In the genomic region with DNA sequence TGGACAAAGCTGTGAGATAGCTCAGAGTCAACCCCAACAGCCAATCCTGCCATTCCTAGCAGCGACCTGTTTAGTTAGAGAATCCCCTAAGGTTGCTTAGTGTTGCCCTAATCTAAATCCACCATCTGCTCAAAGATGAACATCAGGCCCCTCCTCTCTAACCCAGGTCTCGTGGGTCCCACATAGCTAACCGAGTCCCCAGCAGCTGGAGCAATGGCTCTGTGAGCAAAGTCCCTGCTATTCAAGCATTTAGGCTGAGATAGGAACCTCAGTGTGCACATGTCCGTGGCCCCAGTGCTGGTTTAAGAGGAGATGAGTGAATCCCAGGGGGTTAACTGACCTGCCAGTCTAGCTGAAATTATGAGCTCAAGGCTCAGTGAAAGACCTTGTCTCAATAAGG, we compare ENCODE assay signal across 30 mouse cellular contexts. TPM values are rescaled to one million over a fixed set of nuclear protein-coding genes. Genes with fewer than 3 reads are reported as not detected.
DNase-seq lines count a peak whose midpoint lies in the region; ATAC-seq and TF ChIP-seq lines count a peak whose summit lies in the region.
"Had no signal": no experiment of that assay in that cellular context is flagged by ENCODE, and none has a peak within 500 bp of the region (broad histone marks: within the 10 kb centered on the region; RNA-seq: fewer than 3 reads in every experiment).

No protein-coding gene starts in this region.

- no peaks in the 10 kb centered on the region for H3K36me3 ChIP-seq in heart, postnatal 0 days (replicated peaks; ENCODE audit: control insufficient read depth, insufficient read depth, low read length)
- H3K36me3 ChIP-seq: embryonic facial prominence, embryonic 15.5 days; forebrain, embryonic 12.5 days; heart, embryonic 15.5 days; limb, embryonic 13.5 days; liver, embryonic 12.5 days had no signal

- no peak for TF ChIP-seq CTCF in heart, postnatal 0 days (IDR thresholded peaks at IDR 0.05; ENCODE audit: low read depth)
- TF ChIP-seq CTCF in bone marrow, adult 2 months (IDR thresholded peaks at IDR 0.05; ENCODE audit: control insufficient read depth, insufficient read depth, low read length) = no peak

- WGBS in heart, postnatal 0 days = 69% methylated on average over 4 of the region's 4 CpGs
- 50% methylated on average over 4 of the region's 4 CpGs for WGBS in bone marrow, adult 2 months

- H3K4me3 ChIP-seq in heart, postnatal 0 days (ENCODE audit: low read depth, low read length) = no peak overlapping the region
- no peak overlapping the region for H3K4me3 ChIP-seq in bone marrow, adult 2 months (replicated peaks; ENCODE audit: control insufficient read depth, low read depth, low read length)
- H3K4me3 ChIP-seq: embryonic facial prominence, embryonic 15.5 days; forebrain, embryonic 12.5 days; heart, embryonic 15.5 days; left cerebral cortex, adult 2 months; limb, embryonic 13.5 days; liver, embryonic 12.5 days; megakaryocyte, embryonic 14.5 days had no signal

- peaks cover 4% of the 10 kb centered on the region; the same call in 1 of the 2 replicates for H3K4me1 ChIP-seq in heart, postnatal 0 days (ENCODE audit: control insufficient read depth, insufficient read depth)
- peaks cover 7% of the 10 kb centered on the region for H3K4me1 ChIP-seq in bone marrow, adult 2 months (ENCODE audit: control insufficient read depth, insufficient read depth, low read length)
- H3K4me1 ChIP-seq: embryonic facial prominence, embryonic 15.5 days; forebrain, embryonic 12.5 days; limb, embryonic 13.5 days; liver, embryonic 12.5 days had no signal

- peak overlapping the region; percentile 55; the same call in 1 of the 2 replicates for H3K27ac ChIP-seq in heart, postnatal 0 days (ENCODE audit: low read depth)
- H3K27ac ChIP-seq in bone marrow, adult 2 months (ENCODE audit: control insufficient read depth, insufficient read depth, low read depth, low read length, poor library complexity) = peak overlapping the region; percentile 51
- H3K27ac ChIP-seq: embryonic facial prominence, embryonic 15.5 days; forebrain, embryonic 12.5 days; heart, embryonic 15.5 days; hindbrain, embryonic 14.5 days; left cerebral cortex, adult 2 months; limb, embryonic 13.5 days; liver, embryonic 12.5 days had no signal

- H3K9ac ChIP-seq in heart, postnatal 0 days (replicated peaks; ENCODE audit: low read depth, low read length) = no peak overlapping the region
- H3K9ac ChIP-seq: embryonic facial prominence, embryonic 15.5 days; forebrain, embryonic 12.5 days; heart, embryonic 15.5 days; hindbrain, embryonic 14.5 days; limb, embryonic 13.5 days; liver, embryonic 12.5 days; liver, postnatal 0 days had no signal

- no peak overlapping the region for H3K4me2 ChIP-seq in heart, postnatal 0 days (ENCODE audit: low read depth, low read length)
- H3K4me2 ChIP-seq: embryonic facial prominence, embryonic 15.5 days; forebrain, embryonic 12.5 days; heart, embryonic 15.5 days; hindbrain, embryonic 14.5 days; limb, embryonic 13.5 days; liver, embryonic 12.5 days had no signal

- no peak for TF ChIP-seq POLR2A in bone marrow, adult 2 months (IDR thresholded peaks at IDR 0.05; ENCODE audit: borderline replicate concordance, control insufficient read depth, low read depth, low read length)

- ATAC-seq in heart, postnatal 0 days (ENCODE audit: insufficient read depth, low read depth) = no peak
- ATAC-seq: liver, embryonic 12.5 days; liver, postnatal 0 days had no signal

- H3K27me3 ChIP-seq in heart, postnatal 0 days (ENCODE audit: control insufficient read depth, insufficient read depth, low read length) = no peaks in the 10 kb centered on the region
- H3K27me3 ChIP-seq: embryonic facial prominence, embryonic 15.5 days; forebrain, embryonic 12.5 days; heart, embryonic 15.5 days; limb, embryonic 13.5 days had no signal

- H3K9me3 ChIP-seq in heart, postnatal 0 days (replicated peaks; ENCODE audit: control insufficient read depth, low read length) = no peaks in the 10 kb centered on the region
- H3K9me3 ChIP-seq: embryonic facial prominence, embryonic 15.5 days; forebrain, embryonic 12.5 days; heart, embryonic 15.5 days; limb, embryonic 13.5 days; liver, embryonic 12.5 days had no signal

- DNase-seq in heart, postnatal 0 days (ENCODE audit: low spot score) = no peak
- DNase-seq in heart, postnatal 4 days = no peak
- peak; percentile 21 to 33 for DNase-seq in thymus, adult 18-20 months
- peak; percentile 54 for DNase-seq in thymus, postnatal 25 days
- DNase-seq in left cerebral cortex, adult 9 months (ENCODE audit: low spot score in 2 of 2) = no peak
- DNase-seq in adrenal gland, postnatal 14 days = no peak
- no peak for DNase-seq in adrenal gland, adult 8-10 months
- DNase-seq: cerebellum, adult 11 months; cerebellum, adult 9-10 months; gastrocnemius, postnatal 14 days; kidney, adult 11 months; kidney, postnatal 14 days; liver, postnatal 0 days; midbrain, embryonic 14.5 days had no signal

- no peak for TF ChIP-seq EP300 in heart, postnatal 0 days (IDR thresholded peaks at IDR 0.05; ENCODE audit: low read depth)

RNA-seq across cellular contexts. Expression of a gene that starts 0.4 kb away (rescaled TPM):
- total RNA-seq in heart, postnatal 0 days (2014; rRNA removed; ENCODE audit: low replicate concordance) = 1.7 TPM in 1 of 2 replicates, not detected in the other
- 0.08 and 0.10 TPM in 2 replicates for polyA plus RNA-seq in heart, postnatal 0 days (2015; fragmentation: Nextera tagmentation; extraction: Ambion mirVana)
- total RNA-seq in heart, postnatal 4 days (2021) = under 1 TPM in 1 of 2 experiments, not detected in 1; 0.12 TPM
- polyA plus RNA-seq in bone marrow, adult 2 months (2011; ENCODE audit: insufficient read depth, insufficient read length, low replicate concordance, missing spikeins) = 0.79 and 3.0 TPM in 2 replicates
- total RNA-seq in adrenal gland, postnatal 14 days (2021) = 0.19 and 3.7 TPM in 2 replicates
- under 1 TPM; 0.20 to 0.62 (median 0.32) TPM for total RNA-seq in adrenal gland, adult 8-10 months (2022)
- total RNA-seq: layer of hippocampus, adult 18-20 months; layer of hippocampus, postnatal 10 days; left cerebral cortex, adult 2 months; left cerebral cortex, postnatal 36 days had no signal
- polyA plus RNA-seq: forebrain, embryonic 12.5 days; hindbrain, embryonic 14.5 days; limb, embryonic 13.5 days; neural tube, embryonic 14.5 days had no signal

RNA-seq across cellular contexts. Expression of a gene that starts 22.1 kb away (rescaled TPM):
- 42.7 and 69.9 TPM in 2 replicates for total RNA-seq in heart, postnatal 0 days (2014; rRNA removed; ENCODE audit: low replicate concordance)
- polyA plus RNA-seq in heart, postnatal 0 days (2015; fragmentation: Nextera tagmentation; extraction: Ambion mirVana) = 10.3 and 10.8 TPM in 2 replicates
- total RNA-seq in heart, postnatal 4 days (2021) = 10 to 100 TPM; 24.8 to 26.1 TPM
- polyA plus RNA-seq in bone marrow, adult 2 months (2011; ENCODE audit: insufficient read depth, insufficient read length, low replicate concordance, missing spikeins) = 17.6 and 22.4 TPM in 2 replicates
- total RNA-seq in adrenal gland, postnatal 14 days (2021) = 29.1 and 36.7 TPM in 2 replicates
- 10 to 100 TPM; 26.0 to 35.9 (median 29.7) TPM for total RNA-seq in adrenal gland, adult 8-10 months (2022)

RNA-seq across cellular contexts. Expression of a gene that starts 39.2 kb away (rescaled TPM):
- 55.6 and 68.6 TPM in 2 replicates for total RNA-seq in heart, postnatal 0 days (2014; rRNA removed; ENCODE audit: low replicate concordance)
- polyA plus RNA-seq in heart, postnatal 0 days (2015; fragmentation: Nextera tagmentation; extraction: Ambion mirVana) = 10.0 and 12.1 TPM in 2 replicates
- 10 to 100 TPM; 56.2 to 56.9 TPM for total RNA-seq in heart, postnatal 4 days (2021)
- polyA plus RNA-seq in bone marrow, adult 2 months (2011; ENCODE audit: insufficient read depth, insufficient read length, low replicate concordance, missing spikeins) = 30.5 and 56.5 TPM in 2 replicates
- total RNA-seq in adrenal gland, postnatal 14 days (2021) = 50.0 and 50.4 TPM in 2 replicates
- 10 to 100 TPM; 47.5 to 49.4 (median 48.7) TPM for total RNA-seq in adrenal gland, adult 8-10 months (2022)

RNA-seq across cellular contexts. Expression of a gene that starts 49.4 kb away (rescaled TPM):
- total RNA-seq in heart, postnatal 0 days (2014; rRNA removed; ENCODE audit: low replicate concordance) = not detected in 2 replicates
- not detected in 2 replicates for polyA plus RNA-seq in heart, postnatal 0 days (2015; fragmentation: Nextera tagmentation; extraction: Ambion mirVana)
- total RNA-seq in heart, postnatal 4 days (2021) = under 1 TPM in 1 of 2 experiments, not detected in 1; 0.07 TPM
- polyA plus RNA-seq in bone marrow, adult 2 months (2011; ENCODE audit: insufficient read depth, insufficient read length, low replicate concordance, missing spikeins) = not detected in 2 replicates
- total RNA-seq in adrenal gland, postnatal 14 days (2021) = 0.70 and 2.2 TPM in 2 replicates
- total RNA-seq in adrenal gland, adult 8-10 months (2022) = 1 to 10 TPM in 2 of 4 experiments, under 1 TPM in 2; 0.32 to 3.7 (median 1.9) TPM
- total RNA-seq: granulocyte monocyte progenitor cell, adult 5-6 weeks; monocyte, adult 5-6 weeks had no signal
- polyA plus RNA-seq: liver, postnatal 0 days had no signal

RNA-seq across cellular contexts. Expression of a gene that starts 51.2 kb away (rescaled TPM):
- 0.11 and 0.62 TPM in 2 replicates for total RNA-seq in heart, postnatal 0 days (2014; rRNA removed; ENCODE audit: low replicate concordance)
- polyA plus RNA-seq in heart, postnatal 0 days (2015; fragmentation: Nextera tagmentation; extraction: Ambion mirVana) = 0.15 and 0.16 TPM in 2 replicates
- total RNA-seq in heart, postnatal 4 days (2021) = under 1 TPM; 0.09 to 0.10 TPM
- not detected in 2 replicates for polyA plus RNA-seq in bone marrow, adult 2 months (2011; ENCODE audit: insufficient read depth, insufficient read length, low replicate concordance, missing spikeins)
- 4.3 and 14.4 TPM in 2 replicates for total RNA-seq in adrenal gland, postnatal 14 days (2021)
- 10 to 100 TPM in 2 of 4 experiments, 1 to 10 TPM in 2; 6.3 to 30.5 (median 13.1) TPM for total RNA-seq in adrenal gland, adult 8-10 months (2022)
- total RNA-seq: gastrocnemius, postnatal 14 days; granulocyte monocyte progenitor cell, adult 5-6 weeks; hematopoietic stem cell, adult 5-6 weeks; monocyte, adult 5-6 weeks had no signal

Comparison
In these comparisons a context has a peak if more than half of its experiments do, and no peak if none do; other contexts are left out.
1. DNase-seq: peak in thymus, adult 18-20 months (2 of 2) and thymus, postnatal 25 days (single experiment); none in heart, postnatal 0 days (single experiment), heart, postnatal 4 days (single experiment), left cerebral cortex, adult 9 months (0 of 2), adrenal gland, postnatal 14 days (single experiment) and adrenal gland, adult 8-10 months (single experiment).